Mouse (Mus musculus) neutrophil, adult 5-6 weeks (primary cell): ENCODE results near the gene Nfkb1. TPM values are rescaled to one million over a fixed set of nuclear protein-coding genes. Genes with fewer than 3 reads are reported as not detected.

Source experiments
- ATAC-seq: fragments of 151-379, 151-347 bp; 2 replicates; pipeline ENCODE4 v1.8.0; 2017; ENCODE audit warnings: mild to moderate bottlenecking, moderate TSS enrichment; ENCODE audit not compliant: insufficient number of reproducible peaks, poor library complexity, low FRiP score, severe bottlenecking; ENCODE audit errors: extremely low read depth
- total RNA-seq: library from RNA; stranded (forward); fragments of 200-1000 nt; gene quantifications from 2 replicates; pipeline ENCODE4 v1.2.3, GENCODE M21; 2017

Gene Nfkb1
- total RNA-seq, 1 experiment from 2014 or later, result 216 TPM

- ATAC-seq, result no peak
Observed at GRCm38 (mm10) chr3:135571540-135571939, 119.8 kb downstream of the Nfkb1 start.

GRCm38 (mm10) chr3:135568633-135569032 lies 122.7 kb downstream of the Nfkb1 start:
- no peak for ATAC-seq

- ATAC-seq, result no peak
Observed at GRCm38 (mm10) chr3:135567888-135568287, 123.5 kb downstream of the Nfkb1 start.

DNA sequence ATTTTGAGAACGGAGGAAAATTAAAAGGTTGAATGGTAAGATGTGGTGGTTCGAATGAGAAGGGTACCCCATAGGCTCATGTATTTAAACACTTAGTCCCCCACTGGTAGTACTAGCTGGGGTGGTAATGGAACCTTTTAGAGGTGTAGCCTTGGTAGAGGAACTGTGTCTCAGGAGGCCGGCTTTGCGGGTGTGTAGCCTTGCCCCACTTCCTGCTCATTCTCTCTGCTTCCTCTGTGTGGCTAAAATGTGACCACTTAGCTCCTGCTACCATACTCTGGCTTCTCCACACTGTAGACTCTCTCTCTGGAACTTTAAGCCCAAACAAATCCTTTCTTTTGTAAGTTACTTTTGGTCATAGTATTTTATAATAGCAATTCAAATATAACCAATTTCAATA lies 126.0 kb downstream of the Nfkb1 start:
- peak; percentile 77 for ATAC-seq

DNA sequence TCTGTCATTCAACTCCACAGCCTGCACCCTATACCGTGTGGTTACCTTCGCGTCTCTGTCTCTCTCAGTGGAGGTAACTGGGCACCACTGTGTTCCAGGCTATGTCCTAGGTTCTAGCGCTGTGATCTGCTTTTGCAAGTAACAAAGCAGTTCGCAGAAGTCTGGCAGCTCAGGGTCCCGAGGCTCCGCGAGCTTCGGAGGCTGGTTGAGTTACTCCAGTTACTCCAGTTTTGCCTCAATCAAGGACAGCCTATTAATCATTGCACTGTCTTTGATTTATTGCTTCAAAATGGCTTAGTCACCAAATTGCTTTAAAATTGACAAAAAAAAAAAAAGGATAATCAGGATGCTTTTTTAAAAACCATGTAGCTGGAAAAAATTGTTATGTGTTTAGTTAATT lies 126.6 kb downstream of the Nfkb1 start:
- ATAC-seq, result no peak

DNA sequence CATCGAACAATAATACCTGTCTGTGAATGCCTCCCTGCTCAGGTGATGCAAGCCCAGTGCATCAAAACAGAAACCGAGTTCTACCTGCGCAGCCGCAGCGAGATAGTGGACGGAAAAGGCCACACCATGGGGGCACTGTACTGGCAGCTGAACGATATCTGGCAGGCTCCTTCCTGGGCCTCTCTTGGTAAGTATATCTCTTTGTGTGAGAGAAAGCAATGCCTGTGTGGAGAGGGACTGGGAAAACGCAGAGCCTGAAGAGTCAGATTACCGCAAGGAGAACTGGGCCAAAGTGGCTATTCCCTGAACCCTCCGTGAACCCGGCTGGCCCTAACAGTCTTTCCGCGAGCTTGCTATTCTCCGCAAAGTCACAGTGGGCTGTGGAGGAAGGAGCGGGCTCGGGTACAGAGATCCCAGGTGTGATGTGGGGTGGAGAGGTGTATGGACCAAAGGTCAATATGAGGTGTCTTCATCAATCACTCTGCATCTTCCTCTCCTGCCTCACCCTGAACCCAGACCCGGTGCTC lies 128.1 kb downstream of the Nfkb1 start:
- no peak for ATAC-seq

DNA sequence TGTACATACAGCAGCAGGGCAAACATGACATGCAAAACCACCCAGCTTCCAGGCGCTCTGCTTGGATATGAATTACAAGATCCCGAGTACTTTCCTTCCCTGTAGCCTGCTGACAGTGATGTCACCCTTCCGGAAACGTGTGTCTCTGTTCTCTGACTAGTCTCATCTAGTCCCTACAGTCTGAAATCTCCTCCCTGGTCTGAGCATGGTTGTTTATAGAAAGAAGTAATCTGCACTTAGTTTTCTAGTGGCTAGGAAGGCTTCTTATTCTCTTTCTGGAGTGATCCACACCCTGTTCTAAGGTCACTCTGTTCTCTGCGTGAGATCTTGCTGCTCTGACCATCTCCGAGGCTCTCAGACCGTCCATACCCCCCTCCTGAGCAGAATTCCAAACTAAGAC lies 129.3 kb downstream of the Nfkb1 start:
- no peak for ATAC-seq

- ATAC-seq, result no peak
Observed at GRCm38 (mm10) chr3:135556851-135557662, 134.3 kb downstream of the Nfkb1 start.

- ATAC-seq, result 0 out of 2 replicates have a peak, but pooled peaks have one; percentile 16
Observed at GRCm38 (mm10) chr3:135556052-135556587, 135.2 kb downstream of the Nfkb1 start.

GRCm38 (mm10) chr3:135555192-135555591 lies 136.2 kb downstream of the Nfkb1 start:
- ATAC-seq, result no peak

DNA sequence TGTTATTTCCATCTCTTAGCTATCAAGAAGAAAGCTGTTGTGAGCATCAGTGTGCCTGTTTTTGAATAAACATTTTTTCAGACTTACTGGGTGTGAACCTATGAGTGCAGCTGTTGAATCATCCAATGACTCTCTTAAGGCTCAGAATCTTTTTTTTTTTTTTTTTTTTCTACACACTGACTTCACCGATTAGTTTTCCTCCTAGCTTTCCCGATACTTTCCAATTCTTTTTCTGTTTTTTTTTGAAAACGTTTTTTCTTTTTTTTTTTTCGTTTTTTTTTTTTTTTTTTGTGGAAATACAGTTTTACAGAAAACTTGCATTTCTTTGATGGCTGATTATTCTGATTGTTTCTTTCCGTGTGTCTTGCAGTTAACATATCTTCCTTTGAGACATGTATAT lies 138.5 kb downstream of the Nfkb1 start:
- no peak for ATAC-seq

- ATAC-seq, result no peak
Observed at GRCm38 (mm10) chr3:135547298-135547697, 144.0 kb downstream of the Nfkb1 start.

GRCm38 (mm10) chr3:135546212-135546923 lies 145.0 kb downstream of the Nfkb1 start:
- no peak for ATAC-seq

Other genes with a start within 250 kb of the Nfkb1 start
- gene Manba, start 205.9 kb downstream of the Nfkb1 start, total RNA-seq, result 36.7 and 45.9 TPM in 2 replicates
- 0.37 and 1.0 TPM in 2 replicates for gene Slc39a8, start 133.7 kb upstream of the Nfkb1 start, total RNA-seq